Mouse (Mus musculus): ENCODE measurements around the gene Krt222.

Krt222 gene

DNA sequence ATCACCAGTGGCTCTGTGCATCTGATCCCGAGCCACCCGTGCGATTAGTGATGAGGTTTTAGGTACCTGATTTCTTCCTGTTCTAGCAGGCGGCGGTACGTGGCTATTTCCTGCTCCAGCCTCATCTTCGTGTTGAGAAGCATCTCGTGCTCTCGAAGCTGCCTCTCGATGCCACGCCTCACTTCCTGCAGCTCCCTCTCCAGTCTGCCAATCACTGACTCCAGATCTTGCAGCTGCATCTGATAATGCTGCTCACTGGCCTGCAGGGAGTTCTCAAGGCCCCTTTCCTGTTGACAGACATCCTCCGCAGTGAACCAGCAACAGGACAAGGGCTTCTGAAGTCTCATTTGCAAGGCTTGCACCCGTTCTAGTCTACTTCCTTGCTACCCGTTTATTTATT is 5.4 kb downstream of the Krt222 start:
- DNase-seq (ENCODE audit: low spot score) = no peak

DNA sequence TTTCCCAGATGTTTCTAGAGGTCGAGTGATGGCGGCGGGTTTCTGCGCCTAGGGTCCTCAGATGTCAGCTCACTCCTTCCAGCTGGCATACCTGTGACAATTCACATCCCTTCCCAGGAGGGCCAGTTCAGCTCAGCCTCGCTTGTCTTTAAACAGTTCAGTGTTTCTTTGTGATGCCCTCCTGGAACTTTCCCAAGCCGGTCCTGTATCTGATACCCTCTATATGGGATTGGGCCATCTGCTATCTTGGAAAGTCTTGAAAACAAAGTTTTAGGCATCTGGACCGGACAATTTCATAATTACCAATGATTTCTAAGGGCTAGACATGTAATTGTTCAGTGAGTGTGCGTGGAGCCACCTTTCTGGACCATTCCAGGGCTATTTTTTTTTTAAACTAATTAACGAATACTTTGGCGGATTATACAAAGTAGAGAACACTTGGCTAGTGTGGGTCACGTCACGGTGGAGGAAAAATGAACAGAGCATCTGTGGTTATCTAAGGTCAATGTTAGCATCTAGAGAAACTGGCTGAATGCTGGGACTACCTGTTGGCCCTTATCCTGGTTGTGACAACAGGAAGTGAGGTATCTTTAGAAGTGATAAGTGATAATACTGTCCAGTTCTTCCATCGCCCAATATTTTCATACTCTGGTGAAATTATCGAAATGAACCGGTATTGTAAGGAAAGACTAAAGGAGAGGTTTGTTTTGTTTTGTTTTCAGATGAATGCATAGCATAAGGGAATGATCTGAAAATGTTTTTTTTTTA is 12.7 kb downstream of the Krt222 start:
- DNase-seq (ENCODE audit: low spot score) = no peak

DNA sequence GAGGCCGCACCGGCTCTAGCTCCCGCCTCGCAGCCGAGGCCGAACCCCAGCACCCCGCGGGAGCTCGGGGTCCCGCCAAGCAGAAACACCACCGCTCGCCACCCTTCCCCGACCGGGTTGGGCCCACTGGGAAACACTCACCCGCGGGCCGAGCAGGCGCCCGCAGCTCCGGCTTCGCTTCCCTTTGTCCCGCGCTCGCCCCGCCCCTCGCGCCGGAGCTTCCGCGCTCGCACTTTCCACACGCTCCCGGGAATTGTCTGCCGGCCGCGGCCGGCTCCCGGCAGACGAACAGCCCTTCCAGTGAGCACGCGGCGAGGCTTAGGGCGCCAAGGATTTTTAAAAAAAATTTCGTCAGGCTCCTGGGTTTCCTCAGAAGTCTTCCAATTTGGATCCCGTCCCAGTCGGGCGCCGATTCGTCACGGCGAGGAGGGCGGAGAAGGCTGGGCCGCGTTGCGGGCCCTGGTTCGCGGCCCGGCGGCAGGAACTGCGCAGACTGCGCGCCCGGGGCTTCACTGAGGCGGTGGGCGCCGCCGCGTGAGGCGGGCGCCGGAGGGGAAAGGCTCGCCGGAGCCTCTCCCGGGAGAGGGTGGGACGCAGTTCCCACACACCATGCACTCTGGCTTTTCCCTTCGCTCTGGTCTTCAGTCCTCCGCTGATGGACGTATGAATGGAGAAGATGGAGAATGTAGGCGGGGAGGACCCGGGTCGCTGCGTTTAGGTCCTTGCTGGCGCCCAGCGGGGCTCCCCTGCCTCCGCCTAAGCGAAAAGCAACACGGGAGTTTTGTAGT is 13.4 kb downstream of the Krt222 start, which contains the start of gene Smarce1:
Gene Smarce1, minus strand, starts transcription at position 757 of the 788 bp plus-strand sequence.
- DNase-seq (ENCODE audit: low spot score) = peak; percentile 40

DNA sequence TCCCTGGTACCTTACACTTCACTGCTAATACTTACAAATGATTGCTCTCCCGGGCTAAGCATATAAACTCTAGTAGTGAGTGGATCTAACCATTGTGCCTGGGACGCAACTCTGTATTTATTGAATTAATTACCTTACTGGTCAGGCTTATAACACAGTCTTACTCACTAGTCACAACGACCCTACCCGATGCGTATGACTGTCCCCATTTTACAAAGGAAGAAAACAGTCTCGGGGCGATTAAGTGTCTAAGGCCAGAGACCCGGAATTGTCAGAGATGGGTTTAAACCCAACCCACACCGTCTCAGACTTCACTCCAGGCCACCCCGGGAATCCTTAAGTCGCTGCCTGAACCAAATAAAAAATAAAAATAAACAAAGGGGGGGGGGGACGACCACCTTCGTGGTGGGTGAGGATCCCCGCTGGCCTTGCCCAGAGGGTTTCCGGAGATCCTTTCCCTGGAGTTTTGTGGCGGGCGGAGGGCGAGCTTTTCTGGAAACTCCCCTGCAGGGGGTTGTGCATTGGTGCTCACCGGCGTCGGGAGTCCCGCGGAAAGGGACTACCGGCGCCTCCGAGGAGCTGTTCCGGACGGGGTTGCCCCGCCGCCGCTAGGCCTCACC is 14.1 kb downstream of the Krt222 start:
- no peak for DNase-seq (ENCODE audit: low spot score)

DNA sequence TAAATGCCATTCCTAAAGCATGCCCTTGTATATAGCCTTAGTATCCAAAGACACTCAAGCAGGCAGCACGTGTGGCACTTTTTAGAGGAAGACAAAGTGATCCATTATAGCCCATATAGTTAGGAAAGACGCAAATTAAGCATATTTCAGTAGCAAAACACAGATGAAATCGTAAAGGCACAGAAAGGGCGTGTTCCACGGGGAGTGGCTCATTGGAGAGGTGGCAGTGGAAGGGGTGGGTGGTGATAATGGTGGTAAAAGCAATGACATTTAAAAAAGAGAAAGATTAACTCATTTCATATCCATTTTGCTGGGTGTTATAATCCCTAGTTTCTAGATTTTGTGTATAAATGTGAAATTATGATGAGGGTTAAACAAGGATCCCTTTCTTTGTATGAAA is 17.6 kb downstream of the Krt222 start:
- no peak for DNase-seq (ENCODE audit: low spot score)

DNA sequence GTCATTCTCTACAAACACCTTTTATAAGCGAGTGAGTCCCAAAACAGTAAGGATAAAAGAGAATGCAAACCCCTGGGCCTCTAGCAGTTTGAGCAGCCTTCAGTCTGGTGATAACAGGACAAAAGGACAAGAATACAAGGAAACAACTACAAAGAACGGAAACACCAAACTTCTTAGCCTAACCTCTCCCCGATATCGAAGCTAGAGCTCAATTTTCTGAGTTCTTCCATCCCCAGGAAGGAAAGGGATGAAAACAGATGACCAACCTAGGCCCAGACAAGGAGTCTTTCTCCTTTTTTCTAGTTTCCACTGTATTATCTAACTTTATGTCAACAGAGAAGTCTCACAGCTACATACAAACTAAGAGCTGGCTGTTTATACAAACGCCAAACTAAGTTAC is 20.6 kb downstream of the Krt222 start:
- no peak for DNase-seq (ENCODE audit: low spot score)

DNA sequence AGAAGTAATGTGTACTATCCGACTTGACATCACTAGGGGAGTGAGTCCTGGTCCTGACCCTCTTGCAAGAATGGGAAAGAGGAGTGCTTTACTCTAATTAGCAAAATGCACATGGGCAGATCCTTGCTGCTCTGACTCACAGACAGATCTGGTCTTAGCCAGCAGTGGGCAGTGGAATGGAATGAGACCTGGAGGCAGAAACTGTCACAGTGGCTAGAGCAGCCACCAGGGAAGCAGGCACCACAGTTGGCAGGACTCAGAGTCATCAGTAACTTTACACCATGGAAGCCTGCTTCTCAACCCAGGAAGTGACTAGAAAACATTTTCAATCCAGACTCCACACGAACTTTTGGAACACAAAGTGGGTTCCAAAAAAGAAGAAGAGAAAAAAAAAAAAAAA is 22.1 kb downstream of the Krt222 start:
- no peak for DNase-seq (ENCODE audit: low spot score)

DNA sequence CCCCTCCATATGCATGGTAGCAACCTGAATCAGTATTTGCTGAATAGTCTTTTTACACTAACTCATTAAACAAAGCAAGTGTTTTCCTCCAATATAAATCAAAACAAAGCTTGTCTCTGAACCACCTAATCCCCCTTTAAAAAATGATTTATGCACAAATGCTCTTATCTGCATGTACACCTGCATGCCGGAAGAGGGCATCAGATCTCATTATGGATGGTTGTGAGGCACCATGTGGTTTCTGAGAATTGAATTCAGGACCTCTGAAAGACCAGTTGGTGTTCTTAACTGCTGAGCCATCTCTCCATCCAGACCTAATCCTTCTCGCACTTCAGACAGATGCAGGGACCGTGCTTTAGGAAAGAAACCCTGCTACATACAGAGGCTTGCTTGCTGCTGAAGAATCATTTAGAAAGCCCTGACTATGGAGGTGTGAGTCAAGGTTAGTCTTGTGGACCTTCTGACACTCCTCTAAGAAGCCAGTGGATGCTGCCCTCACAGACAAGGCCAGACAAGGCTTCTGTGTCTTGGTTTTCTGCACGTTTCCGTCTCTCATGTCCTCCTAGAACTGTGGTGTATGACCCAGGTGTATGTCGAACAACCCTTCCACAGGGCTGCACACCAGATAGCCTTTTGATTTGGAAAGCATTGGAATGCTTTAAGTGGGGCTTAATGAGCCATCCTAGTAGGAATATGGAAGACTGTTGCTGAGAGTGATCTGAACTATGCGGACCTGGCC is 26.5 kb downstream of the Krt222 start:
- no peak for DNase-seq (ENCODE audit: low spot score)

DNA sequence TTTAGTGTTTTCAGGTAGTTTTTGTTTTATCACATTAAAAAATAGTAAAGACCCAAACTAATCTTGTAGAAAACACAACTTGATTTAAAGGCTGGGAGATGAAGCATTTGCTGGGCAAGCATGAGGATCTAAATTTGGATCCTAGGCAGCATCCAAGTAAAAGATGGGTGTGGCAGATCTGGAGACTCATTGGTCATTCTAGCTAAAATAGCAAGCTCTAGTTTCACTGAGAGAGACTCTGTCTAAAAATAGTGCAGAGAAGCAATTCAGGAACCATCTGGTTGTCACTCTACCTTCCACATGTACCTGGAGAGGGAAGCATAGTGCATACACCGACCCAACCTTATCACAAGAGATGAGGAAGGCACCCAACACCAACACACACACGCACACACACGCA is 27.7 kb downstream of the Krt222 start:
- DNase-seq (ENCODE audit: low spot score) = no peak

DNA sequence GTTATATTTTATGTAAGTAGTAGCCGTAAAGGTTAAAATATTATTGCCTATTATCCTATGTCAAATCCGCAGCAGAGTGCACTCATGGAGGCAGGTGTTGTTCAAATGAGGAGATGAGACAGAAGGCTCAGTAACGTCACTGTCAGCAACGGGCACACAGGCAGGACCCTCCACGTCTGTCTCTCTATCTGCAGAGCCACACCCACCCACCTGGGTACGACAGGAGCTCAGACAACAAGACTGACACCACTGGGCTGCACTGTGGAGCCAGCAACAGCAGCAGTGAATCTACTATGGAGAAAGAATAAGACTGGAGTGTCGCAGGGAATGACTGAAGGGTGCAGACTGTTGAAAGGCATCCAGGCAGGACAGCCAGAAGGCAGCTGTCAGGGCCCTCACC is 31.2 kb downstream of the Krt222 start:
- DNase-seq (ENCODE audit: low spot score) = no peak

DNA sequence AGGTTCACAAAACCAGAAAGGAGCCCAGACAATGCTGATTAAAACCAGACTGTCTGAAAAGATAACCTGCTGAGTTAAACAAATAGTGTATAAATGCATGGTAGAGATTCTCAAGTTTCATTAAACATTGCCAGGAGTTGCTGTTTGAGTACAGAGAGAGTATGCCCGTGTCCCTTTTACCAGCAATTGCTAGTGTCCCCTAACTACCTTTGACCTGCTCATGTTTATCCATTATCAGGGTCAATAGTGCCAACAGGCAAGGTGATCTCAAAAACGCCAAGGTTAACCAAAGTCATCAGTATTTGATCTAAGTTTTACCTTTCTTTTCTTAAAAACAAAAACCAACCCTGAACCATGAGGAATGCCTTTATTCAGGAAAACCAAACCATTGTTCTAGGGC is 31.9 kb downstream of the Krt222 start:
- no peak for DNase-seq (ENCODE audit: low spot score)

DNA sequence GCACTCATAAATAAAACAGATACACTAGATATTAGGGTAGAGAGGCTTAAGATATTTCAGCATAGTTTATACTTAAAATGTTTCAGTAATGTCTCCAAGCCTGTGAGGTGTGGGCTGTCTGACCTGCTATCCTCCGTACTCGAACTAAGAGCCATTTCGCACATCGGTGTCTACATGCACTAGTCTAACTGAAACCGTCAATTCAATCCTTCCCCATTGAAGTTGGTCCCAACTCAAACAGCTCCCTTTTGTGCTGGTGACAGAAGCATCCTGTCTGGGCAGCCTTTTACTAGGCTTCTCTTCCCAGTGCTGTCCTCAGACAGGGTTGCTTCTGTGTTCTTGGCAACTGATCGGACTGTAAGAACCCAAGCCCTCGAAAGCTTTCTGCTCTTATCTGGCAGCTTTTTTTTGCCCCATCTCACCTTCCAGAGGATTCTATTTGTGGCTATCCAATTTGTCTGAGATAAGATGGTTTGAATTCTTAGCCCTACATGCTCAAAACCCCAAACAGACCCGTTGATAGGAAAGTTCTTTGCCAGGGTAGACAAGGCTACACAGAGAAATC is 35.7 kb downstream of the Krt222 start:
- no peak for DNase-seq (ENCODE audit: low spot score)

DNA sequence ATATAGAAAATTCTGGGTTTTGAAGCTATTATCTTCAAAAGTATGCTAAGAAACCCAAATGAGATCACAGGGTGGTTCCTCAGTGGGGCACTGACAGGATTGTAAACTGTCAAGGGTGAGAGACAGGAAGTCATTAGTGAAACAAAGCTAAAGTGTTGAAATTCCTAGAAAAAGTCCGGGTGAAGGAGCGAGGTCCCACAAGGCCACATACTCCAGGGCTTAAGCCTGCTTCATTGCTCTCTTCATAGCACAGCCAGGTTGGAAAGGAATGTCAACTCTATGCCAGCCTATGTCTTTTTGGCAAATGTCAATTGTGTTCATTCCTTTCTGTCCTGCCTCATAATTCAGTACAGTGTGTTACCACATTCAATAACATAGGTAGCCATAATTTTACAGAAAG is 36.4 kb downstream of the Krt222 start:
- no peak for DNase-seq (ENCODE audit: low spot score)

DNA sequence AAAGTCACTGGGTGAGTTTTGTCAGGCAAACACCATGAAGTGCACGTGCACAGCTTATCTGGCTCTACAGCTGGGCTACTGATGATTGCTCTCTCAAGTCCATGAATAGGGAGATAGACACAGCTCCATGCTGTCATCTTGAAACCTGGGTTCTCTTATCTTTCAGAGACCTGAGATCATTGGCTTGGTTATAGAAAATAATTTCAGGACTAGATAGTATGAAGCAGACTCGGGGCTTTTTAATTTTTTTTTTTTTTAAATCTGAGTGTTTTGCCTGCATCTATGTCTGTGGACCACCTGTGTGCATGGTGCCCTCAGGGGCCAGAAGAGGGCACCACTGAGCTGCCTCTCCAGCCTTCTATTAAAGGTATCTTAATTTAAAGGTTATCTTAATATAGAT is 36.9 kb downstream of the Krt222 start:
- DNase-seq (ENCODE audit: low spot score) = no peak

DNA sequence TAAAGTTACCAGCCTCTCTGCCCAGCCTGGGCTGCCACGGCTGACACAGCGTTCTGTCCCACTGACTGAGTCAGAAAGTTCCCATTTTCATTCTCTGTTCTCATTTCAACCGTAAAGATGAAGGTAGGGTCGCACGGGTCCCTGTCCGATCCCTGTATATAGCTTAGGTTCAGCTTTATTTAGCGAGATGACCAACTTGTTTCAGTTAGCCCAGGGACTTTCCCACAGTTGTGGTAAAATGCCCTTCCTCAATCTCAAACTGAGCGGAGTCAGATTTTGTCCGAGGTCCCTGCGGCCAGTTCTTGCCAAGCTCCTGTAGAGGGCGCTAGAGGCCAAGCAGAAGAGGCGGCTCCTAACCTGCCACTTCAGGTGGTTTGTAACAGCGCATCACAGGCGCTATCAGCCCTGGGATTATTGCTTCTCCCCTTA is 54.7 kb downstream of the Krt222 start:
- no peak for DNase-seq (ENCODE audit: low spot score)

DNA sequence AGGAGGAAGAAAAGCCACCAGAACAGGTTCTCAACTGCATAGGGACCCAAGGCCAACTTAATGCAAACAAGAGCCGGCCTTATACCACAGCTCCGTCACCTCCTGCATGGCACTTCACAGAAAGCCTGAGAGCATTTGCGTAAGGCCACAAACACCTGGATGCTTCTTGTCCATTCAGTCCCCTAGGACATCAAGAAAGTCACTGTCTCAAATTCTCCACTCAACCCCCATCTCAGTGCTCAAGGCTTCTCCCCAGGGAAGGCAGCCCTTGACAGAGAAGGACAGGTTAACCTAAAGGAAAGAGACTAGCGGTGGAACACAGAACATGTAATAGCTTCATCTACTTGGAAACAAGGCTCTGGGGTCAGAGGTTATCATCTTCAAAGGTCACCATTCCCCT is 56.5 kb downstream of the Krt222 start:
- DNase-seq (ENCODE audit: low spot score) = no peak

DNA sequence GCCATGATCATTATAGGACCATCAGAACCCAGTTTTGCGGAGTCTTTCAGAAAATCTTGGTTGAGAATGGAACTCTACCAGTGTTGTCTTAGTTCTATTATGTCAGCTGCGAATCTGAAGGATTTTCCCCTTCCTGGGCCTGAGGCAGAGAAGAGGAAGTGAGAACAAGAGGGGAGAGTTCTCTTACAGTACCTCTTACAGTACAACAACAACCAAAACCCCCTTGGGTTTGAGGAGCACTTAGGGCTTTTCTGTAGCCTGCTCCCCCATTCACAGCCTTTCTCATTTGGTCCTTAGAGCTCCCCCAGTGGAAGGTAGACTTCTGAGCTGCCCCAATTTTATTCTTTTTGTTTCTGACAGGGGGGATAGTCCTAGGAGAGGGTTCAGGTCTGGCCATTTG is 57.0 kb downstream of the Krt222 start:
- no peak for DNase-seq (ENCODE audit: low spot score)

Measured in left cerebral cortex, adult 11 months (tissue).